ENCODE assay signal across 16 mouse cellular contexts in genomic region chr1:136055771-136056170, GRCm38 (mm10). TPM values are rescaled to one million over a fixed set of nuclear protein-coding genes. Genes with fewer than 3 reads are reported as not detected.
A peak's percentile ranks its signal among the peaks of the same experiment; 100 is the strongest.
DNase-seq lines count a peak whose midpoint lies in the region; ATAC-seq and TF ChIP-seq lines count a peak whose summit lies in the region.
"Had no signal": no experiment of that assay in that cellular context is flagged by ENCODE, and none has a peak within 500 bp of the region (broad histone marks: within the 10 kb centered on the region; RNA-seq: fewer than 3 reads in every experiment).

No protein-coding gene starts in this region.

- intact Hi-C loops in heart, adult 2 months (cut with DNase I) = no loop called here

- DNase-seq in layer of hippocampus, postnatal 14 days (ENCODE audit: low spot score in 2 of 2) = peak; percentile 56 to 66
- peak; percentile 68 to 78 for DNase-seq in right cerebral cortex, adult 2 months (ENCODE audit: low spot score in 2 of 2)
- DNase-seq in adipocyte (ENCODE audit: low spot score) = no peak
- no peak for DNase-seq in heart, adult 2 months
- DNase-seq: thymus, adult 18-20 months had no signal

- H3K79me2 ChIP-seq in heart, adult 2 months (replicated peaks; ENCODE audit: control insufficient read depth, insufficient read depth, low read length) = no peaks in the 10 kb centered on the region

- no peak for TF ChIP-seq EP300 in heart, adult 2 months (IDR thresholded peaks at IDR 0.05; ENCODE audit: insufficient read depth, low read depth, low read length)

- WGBS in forebrain, embryonic 15.5 days = 30% methylated on average over 3 of the region's 3 CpGs
- WGBS in forebrain, embryonic 12.5 days = 48% methylated on average over 3 of the region's 3 CpGs
- WGBS in heart, adult 2 months = 77% methylated on average over 3 of the region's 3 CpGs
- WGBS in kidney, embryonic 14.5 days = 81% methylated on average over 3 of the region's 3 CpGs

- peaks cover 23% of the 10 kb centered on the region for H3K4me1 ChIP-seq in forebrain, embryonic 15.5 days
- peaks cover 22% of the 10 kb centered on the region for H3K4me1 ChIP-seq in forebrain, embryonic 12.5 days
- H3K4me1 ChIP-seq in heart, adult 2 months (ENCODE audit: control insufficient read depth, insufficient read depth, low read length) = no peaks in the 10 kb centered on the region
- peaks cover 5% of the 10 kb centered on the region; the same call in 1 of the 2 replicates for H3K4me1 ChIP-seq in kidney, embryonic 14.5 days (ENCODE audit: control insufficient read depth, insufficient read depth, low read length)

- H3K9ac ChIP-seq in forebrain, embryonic 15.5 days (replicated peaks) = no peak overlapping the region
- H3K9ac ChIP-seq in forebrain, embryonic 12.5 days = no peak overlapping the region
- no peak overlapping the region for H3K9ac ChIP-seq in heart, adult 2 months (ENCODE audit: low read depth, low read length)
- H3K9ac ChIP-seq in kidney, embryonic 14.5 days (ENCODE audit: low read depth, low read length) = no peak overlapping the region
- H3K9ac ChIP-seq: heart, embryonic 15.5 days; kidney, embryonic 15.5 days; limb, embryonic 13.5 days had no signal

- H3K4me3 ChIP-seq in forebrain, embryonic 15.5 days = no peak overlapping the region
- H3K4me3 ChIP-seq in forebrain, embryonic 12.5 days (replicated peaks) = no peak overlapping the region
- H3K4me3 ChIP-seq in heart, adult 2 months = no peak overlapping the region
- H3K4me3 ChIP-seq in kidney, embryonic 14.5 days (ENCODE audit: low read length) = no peak overlapping the region
- H3K4me3 ChIP-seq: embryonic facial prominence, embryonic 10.5 days; heart, embryonic 15.5 days; kidney, embryonic 15.5 days; limb, embryonic 13.5 days had no signal

- TF ChIP-seq CTCF in heart, adult 2 months (IDR thresholded peaks at IDR 0.05) = no peak

- no peaks in the 10 kb centered on the region for H3K9me3 ChIP-seq in forebrain, embryonic 15.5 days
- no peaks in the 10 kb centered on the region for H3K9me3 ChIP-seq in forebrain, embryonic 12.5 days
- no peaks in the 10 kb centered on the region for H3K9me3 ChIP-seq in kidney, embryonic 14.5 days (ENCODE audit: control insufficient read depth, low read length)
- H3K9me3 ChIP-seq: embryonic facial prominence, embryonic 10.5 days; heart, embryonic 15.5 days; kidney, embryonic 15.5 days; limb, embryonic 13.5 days had no signal

- ATAC-seq in forebrain, embryonic 15.5 days (replicated peaks) = peak; percentile 20; the same call in 1 of the 2 replicates
- no peak for ATAC-seq in forebrain, embryonic 12.5 days (ENCODE audit: low FRiP score)
- peak; percentile 81 for ATAC-seq in frontal cortex, adult (ENCODE audit: low TSS enrichment)
- no peak for ATAC-seq in kidney, embryonic 14.5 days (ENCODE audit: low FRiP score, low TSS enrichment)

- H3K27ac ChIP-seq in forebrain, embryonic 15.5 days (replicated peaks) = peak overlapping the region; percentile 40
- no peak overlapping the region for H3K27ac ChIP-seq in forebrain, embryonic 12.5 days
- H3K27ac ChIP-seq in heart, adult 2 months = no peak overlapping the region
- H3K27ac ChIP-seq in kidney, embryonic 14.5 days (ENCODE audit: low read depth, low read length) = no peak overlapping the region
- H3K27ac ChIP-seq: embryonic facial prominence, embryonic 10.5 days; heart, embryonic 15.5 days; kidney, embryonic 15.5 days; limb, embryonic 13.5 days had no signal

- no peak overlapping the region for H3K4me2 ChIP-seq in forebrain, embryonic 15.5 days (replicated peaks)
- H3K4me2 ChIP-seq in forebrain, embryonic 12.5 days = no peak overlapping the region
- no peak overlapping the region for H3K4me2 ChIP-seq in kidney, embryonic 14.5 days (replicated peaks; ENCODE audit: low read depth, low read length)
- H3K4me2 ChIP-seq: heart, embryonic 15.5 days; kidney, embryonic 15.5 days; limb, embryonic 13.5 days had no signal

- peaks cover 10% of the 10 kb centered on the region; the same call in 1 of the 2 replicates for H3K27me3 ChIP-seq in forebrain, embryonic 15.5 days
- H3K27me3 ChIP-seq in forebrain, embryonic 12.5 days = peaks cover 37% of the 10 kb centered on the region
- peaks cover 4% of the 10 kb centered on the region; the same call in 1 of the 2 replicates for H3K27me3 ChIP-seq in heart, adult 2 months (ENCODE audit: control insufficient read depth, insufficient read depth, low read length)
- peaks cover 6% of the 10 kb centered on the region for H3K27me3 ChIP-seq in kidney, embryonic 14.5 days (ENCODE audit: control insufficient read depth, insufficient read depth, low read length)

- H3K36me3 ChIP-seq in forebrain, embryonic 15.5 days = no peaks in the 10 kb centered on the region
- H3K36me3 ChIP-seq in forebrain, embryonic 12.5 days (replicated peaks) = no peaks in the 10 kb centered on the region
- no peaks in the 10 kb centered on the region for H3K36me3 ChIP-seq in heart, adult 2 months (ENCODE audit: control insufficient read depth, insufficient read depth, low read length)
- no peaks in the 10 kb centered on the region for H3K36me3 ChIP-seq in kidney, embryonic 14.5 days (ENCODE audit: control insufficient read depth, insufficient read depth, low read length)
- H3K36me3 ChIP-seq: embryonic facial prominence, embryonic 10.5 days; heart, embryonic 15.5 days; kidney, embryonic 15.5 days; limb, embryonic 13.5 days had no signal

- no peak for TF ChIP-seq POLR2A in heart, adult 2 months (IDR thresholded peaks at IDR 0.05; ENCODE audit: insufficient read depth, low read depth, low read length)

RNA-seq across cellular contexts. Expression of gene Cacna1s, which starts 3.2 kb away (rescaled TPM):
- polyA plus RNA-seq in forebrain, embryonic 15.5 days (2015; fragmentation: Nextera tagmentation; extraction: Ambion mirVana) = 0.47 and 0.54 TPM in 2 replicates
- polyA plus RNA-seq in forebrain, embryonic 12.5 days (2016; fragmentation: Nextera tagmentation; extraction: Ambion mirVana) = 0.10 and 0.17 TPM in 2 replicates
- total RNA-seq in layer of hippocampus, postnatal 14 days (2021) = 1 to 10 TPM in 1 of 2 experiments, under 1 TPM in 1; 0.97 to 2.1 TPM
- total RNA-seq in heart, adult 2 months (2021) = 1 to 10 TPM; 8.0 to 9.1 TPM
- 11.4 and 12.4 TPM in 2 replicates for polyA plus RNA-seq in heart, adult 2 months (2012; rRNA removed)
- not detected in 2 replicates for polyA plus RNA-seq in kidney, embryonic 14.5 days (2014; fragmentation: Nextera tagmentation; extraction: Ambion mirVana)
- total RNA-seq: MEL had no signal

RNA-seq across cellular contexts. Expression of gene Ascl5, which starts 5.2 kb away (rescaled TPM):
- 0.60 TPM in 1 of 2 replicates, not detected in the other for polyA plus RNA-seq in forebrain, embryonic 15.5 days (2015; fragmentation: Nextera tagmentation; extraction: Ambion mirVana)
- not detected in 2 replicates for polyA plus RNA-seq in forebrain, embryonic 12.5 days (2016; fragmentation: Nextera tagmentation; extraction: Ambion mirVana)
- not detected for total RNA-seq in layer of hippocampus, postnatal 14 days (2021)
- not detected for total RNA-seq in heart, adult 2 months (2021)
- polyA plus RNA-seq in heart, adult 2 months (2012; rRNA removed) = not detected in 2 replicates
- polyA plus RNA-seq in kidney, embryonic 14.5 days (2014; fragmentation: Nextera tagmentation; extraction: Ambion mirVana) = not detected in 2 replicates
- total RNA-seq: gastrocnemius, adult 8-10 months; MEL had no signal
- polyA plus RNA-seq: heart, embryonic 15.5 days; kidney, embryonic 15.5 days; limb, embryonic 13.5 days; lung, embryonic 16.5 days had no signal

RNA-seq across cellular contexts. Expression of gene Tmem9, which starts 47.8 kb away (rescaled TPM):
- polyA plus RNA-seq in forebrain, embryonic 15.5 days (2015; fragmentation: Nextera tagmentation; extraction: Ambion mirVana) = 135 and 149 TPM in 2 replicates
- 126 and 128 TPM in 2 replicates for polyA plus RNA-seq in forebrain, embryonic 12.5 days (2016; fragmentation: Nextera tagmentation; extraction: Ambion mirVana)
- total RNA-seq in layer of hippocampus, postnatal 14 days (2021) = 10 to 100 TPM; 81.2 to 81.7 TPM
- 10 to 100 TPM; 11.1 to 13.1 TPM for total RNA-seq in heart, adult 2 months (2021)
- polyA plus RNA-seq in heart, adult 2 months (2012; rRNA removed) = 28.6 and 47.8 TPM in 2 replicates
- polyA plus RNA-seq in kidney, embryonic 14.5 days (2014; fragmentation: Nextera tagmentation; extraction: Ambion mirVana) = 123 and 230 TPM in 2 replicates

RNA-seq across cellular contexts. Expression of gene Igfn1, which starts 49.6 kb away (rescaled TPM):
- not detected in 2 replicates for polyA plus RNA-seq in forebrain, embryonic 15.5 days (2015; fragmentation: Nextera tagmentation; extraction: Ambion mirVana)
- not detected in 2 replicates for polyA plus RNA-seq in forebrain, embryonic 12.5 days (2016; fragmentation: Nextera tagmentation; extraction: Ambion mirVana)
- under 1 TPM; 0.19 to 0.62 TPM for total RNA-seq in layer of hippocampus, postnatal 14 days (2021)
- total RNA-seq in heart, adult 2 months (2021) = not detected
- polyA plus RNA-seq in heart, adult 2 months (2012; rRNA removed) = not detected in 2 replicates
- not detected in 2 replicates for polyA plus RNA-seq in kidney, embryonic 14.5 days (2014; fragmentation: Nextera tagmentation; extraction: Ambion mirVana)
- polyA plus RNA-seq: heart, embryonic 15.5 days; lung, embryonic 16.5 days had no signal

Comparison
In these comparisons a context has a peak if more than half of its experiments do, and no peak if none do; other contexts are left out.
1. ATAC-seq: peak in forebrain, embryonic 15.5 days (single experiment) and frontal cortex, adult (single experiment); none in forebrain, embryonic 12.5 days (single experiment) and kidney, embryonic 14.5 days (single experiment).
2. DNase-seq: peak in layer of hippocampus, postnatal 14 days (2 of 2) and right cerebral cortex, adult 2 months (2 of 2); none in adipocyte (single experiment) and heart, adult 2 months (0 of 2).